Mouse (Mus musculus): ENCODE results near the gene Hmgcr. TPM values are rescaled to one million over a fixed set of nuclear protein-coding genes. Genes with fewer than 3 reads are reported as not detected.
A peak's percentile ranks its signal among the peaks of the same experiment; 100 is the strongest.
"Not testable (repeated sequence)": the region's sequence is repeated elsewhere in the genome, so short reads cannot be mapped to it uniquely, and the experiment has no call there.

The Hmgcr gene
- polyA plus RNA-seq, 1 experiment from 2014 or later, result 226 TPM

DNA sequence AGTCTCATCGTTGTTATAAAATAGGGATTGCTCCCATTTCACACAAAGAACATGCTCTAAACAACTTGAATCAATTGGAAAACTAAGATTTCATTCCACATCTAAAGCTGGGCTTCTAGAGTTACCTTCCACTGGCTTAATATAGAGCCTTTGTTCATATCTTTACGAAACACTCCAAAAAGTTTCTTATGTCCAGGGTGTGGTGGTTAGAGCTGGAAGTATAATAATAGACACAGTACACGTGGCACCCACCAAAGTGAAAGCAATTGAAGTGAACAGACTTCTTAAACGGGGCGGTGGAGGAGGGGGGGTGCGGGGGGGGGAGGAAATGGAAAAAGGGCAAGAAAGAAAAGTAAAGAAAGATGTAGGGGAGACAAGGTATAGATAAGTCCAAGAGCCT lies 1.5 kb upstream of the Hmgcr start:
- 89% methylated on average over 6 of the region's 6 CpGs for WGBS
- ATAC-seq (ENCODE audit: low FRiP score, low TSS enrichment), result no peak
- Histone ChIP-seq H3K4me1 (ENCODE audit: control insufficient read depth, insufficient read depth, low read length) (peaks cover 21% of the 10 kb centered on the region), H3K4me3 (replicated peaks; ENCODE audit: low read depth, low read length) (no peak overlapping the region), H3K27me3 (ENCODE audit: control insufficient read depth, insufficient read depth, low read length) (no peaks in the 10 kb centered on the region), H3K36me3 (ENCODE audit: control insufficient read depth, insufficient read depth, low read length) (no peaks in the 10 kb centered on the region), H3K4me2 (ENCODE audit: low read length) (no peak overlapping the region), H3K9ac (replicated peaks; ENCODE audit: low read length) (no peak overlapping the region), H3K27ac (replicated peaks; ENCODE audit: low read depth, low read length) (no peak overlapping the region), H3K9me3 (ENCODE audit: control insufficient read depth, low read length) (no peaks in the 10 kb centered on the region)
- DNase-seq, result no peak

GRCm38 (mm10) chr13:96671906-96672234 lies 1.1 kb upstream of the Hmgcr start:
- 95% methylated on average over 5 of the region's 5 CpGs for WGBS
- H3K9ac ChIP-seq (replicated peaks; ENCODE audit: low read length), result no peak overlapping the region
- H3K4me2 ChIP-seq (ENCODE audit: low read length), result no peak overlapping the region
- H3K27me3 ChIP-seq (ENCODE audit: control insufficient read depth, insufficient read depth, low read length), result no peaks in the 10 kb centered on the region
- peak overlapping the region; percentile 98; the same call in 1 of the 2 replicates for H3K27ac ChIP-seq (replicated peaks; ENCODE audit: low read depth, low read length)
- peaks cover 25% of the 10 kb centered on the region for H3K4me1 ChIP-seq (ENCODE audit: control insufficient read depth, insufficient read depth, low read length)
- no peak for ATAC-seq (ENCODE audit: low FRiP score, low TSS enrichment)
- H3K36me3 ChIP-seq (ENCODE audit: control insufficient read depth, insufficient read depth, low read length), result no peaks in the 10 kb centered on the region
- no peak for DNase-seq
- no peaks in the 10 kb centered on the region for H3K9me3 ChIP-seq (ENCODE audit: control insufficient read depth, low read length)
- no peak overlapping the region for H3K4me3 ChIP-seq (replicated peaks; ENCODE audit: low read depth, low read length)

DNA sequence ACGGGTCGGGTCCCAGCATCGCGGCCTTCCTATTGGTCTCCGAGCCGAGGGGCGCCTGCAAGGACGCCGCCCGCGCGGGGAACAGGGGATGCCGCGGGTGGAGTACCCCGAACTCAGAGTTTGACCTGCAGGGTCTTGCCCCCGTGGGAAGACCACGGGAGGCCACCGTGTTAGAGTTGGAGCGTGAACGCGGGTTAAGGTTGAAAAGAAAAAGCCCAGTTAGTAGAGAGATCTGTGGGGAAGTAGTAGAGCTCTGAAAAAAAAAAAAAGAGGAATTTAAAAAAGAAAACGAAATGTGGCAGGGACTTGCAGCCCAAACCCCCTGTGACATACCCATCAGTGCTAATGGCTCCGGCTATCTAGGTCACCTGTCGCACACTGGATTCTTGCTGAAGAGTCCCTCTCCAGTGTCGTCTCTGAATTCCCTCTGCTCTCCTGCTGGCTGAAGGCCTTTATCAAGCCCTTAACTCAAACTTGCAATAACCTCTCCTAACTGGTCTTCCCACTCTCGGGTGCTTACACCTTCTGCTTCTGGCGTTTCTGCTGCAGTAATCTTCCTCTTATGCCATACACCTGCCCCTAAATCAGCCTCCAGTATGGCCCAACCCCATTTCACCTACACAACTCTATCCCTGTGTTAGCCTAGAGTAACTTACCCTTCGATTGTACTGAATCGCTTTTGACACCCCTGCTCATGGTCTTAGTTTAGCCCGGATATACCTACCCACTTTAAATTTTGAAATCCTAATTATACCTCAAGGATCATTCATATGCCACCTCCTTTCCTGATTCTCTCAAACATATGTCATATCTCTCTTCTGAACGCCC lies 556 bp upstream of the Hmgcr start:
- Histone ChIP-seq H3K27me3 (ENCODE audit: control insufficient read depth, insufficient read depth, low read length) (no peaks in the 10 kb centered on the region), H3K4me2 (ENCODE audit: low read length) (peak overlapping the region; percentile 59), H3K9ac (replicated peaks; ENCODE audit: low read length) (no peak overlapping the region; the same call in 1 of the 2 replicates), H3K36me3 (ENCODE audit: control insufficient read depth, insufficient read depth, low read length) (0 out of 2 replicates have a peak, but pooled peaks cover 3% of the 10 kb centered on the region), H3K27ac (replicated peaks; ENCODE audit: low read depth, low read length) (peak overlapping the region; percentile 98), H3K4me3 (replicated peaks; ENCODE audit: low read depth, low read length) (peak overlapping the region; percentile 100), H3K4me1 (ENCODE audit: control insufficient read depth, insufficient read depth, low read length) (peaks cover 28% of the 10 kb centered on the region), H3K9me3 (ENCODE audit: control insufficient read depth, low read length) (no peaks in the 10 kb centered on the region)
- 0 out of 2 replicates have a peak, but pooled peaks have one; percentile 1 for ATAC-seq (ENCODE audit: low FRiP score, low TSS enrichment)
- WGBS, result 14% methylated on average over 31 of the region's 31 CpGs
- peak; percentile 56 for DNase-seq

- H3K9me3 ChIP-seq (ENCODE audit: control insufficient read depth, low read length), result no peaks in the 10 kb centered on the region
- peaks cover 28% of the 10 kb centered on the region for H3K4me1 ChIP-seq (ENCODE audit: control insufficient read depth, insufficient read depth, low read length)
- H3K4me2 ChIP-seq (ENCODE audit: low read length), result peak overlapping the region; percentile 82
- peak overlapping the region; percentile 98 for H3K27ac ChIP-seq (replicated peaks; ENCODE audit: low read depth, low read length)
- H3K9ac ChIP-seq (replicated peaks; ENCODE audit: low read length), result peak overlapping the region; percentile 97
- 3% methylated on average over 13 of the region's 13 CpGs for WGBS
- ATAC-seq (ENCODE audit: low FRiP score, low TSS enrichment), result no peak
- DNase-seq, result no peak
- peak overlapping the region; percentile 100 for H3K4me3 ChIP-seq (replicated peaks; ENCODE audit: low read depth, low read length)
- H3K36me3 ChIP-seq (ENCODE audit: control insufficient read depth, insufficient read depth, low read length), result peaks cover 15% of the 10 kb centered on the region
- no peaks in the 10 kb centered on the region for H3K27me3 ChIP-seq (ENCODE audit: control insufficient read depth, insufficient read depth, low read length)
Measured at GRCm38 (mm10) chr13:96670019-96670405, 724 bp downstream of the Hmgcr start.

DNA sequence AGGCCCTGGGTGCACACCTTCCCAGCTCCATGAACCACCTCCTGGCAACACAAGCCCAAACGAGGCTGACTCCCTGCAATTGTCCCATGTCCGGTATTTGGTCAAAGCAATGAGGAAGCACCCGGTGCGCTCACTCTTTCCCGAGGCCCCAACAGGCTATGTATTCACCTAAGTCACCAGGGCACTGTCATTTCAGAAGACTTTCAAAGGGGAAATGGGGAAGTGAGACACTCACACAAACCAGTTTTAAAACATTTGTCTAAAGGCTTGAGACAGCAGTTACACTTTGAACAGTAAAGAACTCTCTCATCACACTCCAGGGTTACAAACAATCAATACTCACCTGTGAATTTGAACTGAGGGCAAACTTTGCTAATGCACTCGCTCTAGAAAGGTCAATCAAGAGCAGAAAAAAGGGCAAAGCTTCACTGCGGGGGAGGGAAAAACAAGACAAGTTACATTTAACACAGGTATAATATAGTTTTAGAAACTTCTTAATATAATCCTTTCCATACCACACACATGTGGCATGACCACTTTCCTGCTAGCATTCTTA lies 6.2 kb downstream of the Hmgcr start:
- no peaks in the 10 kb centered on the region for H3K27me3 ChIP-seq (ENCODE audit: control insufficient read depth, insufficient read depth, low read length)
- DNase-seq, result no peak
- no peak overlapping the region for H3K9ac ChIP-seq (replicated peaks; ENCODE audit: low read length)
- H3K36me3 ChIP-seq (ENCODE audit: control insufficient read depth, insufficient read depth, low read length), result peaks cover 67% of the 10 kb centered on the region
- H3K4me1 ChIP-seq (ENCODE audit: control insufficient read depth, insufficient read depth, low read length), result peaks cover 28% of the 10 kb centered on the region
- H3K4me2 ChIP-seq (ENCODE audit: low read length), result no peak overlapping the region
- H3K27ac ChIP-seq (replicated peaks; ENCODE audit: low read depth, low read length), result no peak overlapping the region
- no peak for ATAC-seq (ENCODE audit: low FRiP score, low TSS enrichment)
- 92% methylated on average over 7 of the region's 7 CpGs for WGBS
- no peaks in the 10 kb centered on the region for H3K9me3 ChIP-seq (ENCODE audit: control insufficient read depth, low read length)
- H3K4me3 ChIP-seq (replicated peaks; ENCODE audit: low read depth, low read length), result no peak overlapping the region

- not testable (repeated sequence) for DNase-seq; H3K27ac ChIP-seq (replicated peaks; ENCODE audit: low read depth, low read length); H3K4me3 ChIP-seq (replicated peaks; ENCODE audit: low read depth, low read length); H3K4me2 ChIP-seq (ENCODE audit: low read length); ATAC-seq (ENCODE audit: low FRiP score, low TSS enrichment); H3K9ac ChIP-seq (replicated peaks; ENCODE audit: low read length); H3K27me3 ChIP-seq (ENCODE audit: control insufficient read depth, insufficient read depth, low read length); H3K9me3 ChIP-seq (ENCODE audit: control insufficient read depth, low read length)
- 98% methylated on average over 4 of the region's 4 CpGs for WGBS
- peaks cover 80% of the 10 kb centered on the region for H3K36me3 ChIP-seq (ENCODE audit: control insufficient read depth, insufficient read depth, low read length)
- H3K4me1 ChIP-seq (ENCODE audit: control insufficient read depth, insufficient read depth, low read length), result peaks cover 15% of the 10 kb centered on the region
Measured at GRCm38 (mm10) chr13:96663120-96663519, 7.6 kb downstream of the Hmgcr start.

GRCm38 (mm10) chr13:96660095-96660860 lies 10.5 kb downstream of the Hmgcr start:
- ATAC-seq (ENCODE audit: low FRiP score, low TSS enrichment) (peak; percentile 48; the same call in 1 of the 2 replicates), DNase-seq (peak; percentile 50)
- H3K9ac ChIP-seq (replicated peaks; ENCODE audit: low read length), result no peak overlapping the region
- no peak overlapping the region for H3K4me2 ChIP-seq (ENCODE audit: low read length)
- no peaks in the 10 kb centered on the region for H3K4me1 ChIP-seq (ENCODE audit: control insufficient read depth, insufficient read depth, low read length)
- H3K27me3 ChIP-seq (ENCODE audit: control insufficient read depth, insufficient read depth, low read length), result no peaks in the 10 kb centered on the region
- H3K36me3 ChIP-seq (ENCODE audit: control insufficient read depth, insufficient read depth, low read length), result peaks cover 97% of the 10 kb centered on the region
- no peaks in the 10 kb centered on the region for H3K9me3 ChIP-seq (ENCODE audit: control insufficient read depth, low read length)
- 44% methylated on average over 10 of the region's 10 CpGs for WGBS
- H3K4me3 ChIP-seq (replicated peaks; ENCODE audit: low read depth, low read length), result no peak overlapping the region
- H3K27ac ChIP-seq (replicated peaks; ENCODE audit: low read depth, low read length), result no peak overlapping the region

GRCm38 (mm10) chr13:96658936-96659335 lies 11.8 kb downstream of the Hmgcr start:
- H3K9me3 ChIP-seq (ENCODE audit: control insufficient read depth, low read length), result no peaks in the 10 kb centered on the region
- 89% methylated on average over 7 of the region's 7 CpGs for WGBS
- H3K9ac ChIP-seq (replicated peaks; ENCODE audit: low read length), result no peak overlapping the region
- no peak for DNase-seq
- H3K27me3 ChIP-seq (ENCODE audit: control insufficient read depth, insufficient read depth, low read length), result no peaks in the 10 kb centered on the region
- H3K4me3 ChIP-seq (replicated peaks; ENCODE audit: low read depth, low read length), result no peak overlapping the region
- no peak for ATAC-seq (ENCODE audit: low FRiP score, low TSS enrichment)
- peaks cover 97% of the 10 kb centered on the region for H3K36me3 ChIP-seq (ENCODE audit: control insufficient read depth, insufficient read depth, low read length)
- H3K27ac ChIP-seq (replicated peaks; ENCODE audit: low read depth, low read length), result no peak overlapping the region
- no peaks in the 10 kb centered on the region for H3K4me1 ChIP-seq (ENCODE audit: control insufficient read depth, insufficient read depth, low read length)
- no peak overlapping the region for H3K4me2 ChIP-seq (ENCODE audit: low read length)

Data from midbrain, embryonic 14.5 days (tissue).